Mouse (Mus musculus): Measurements from ENCODE around the gene Akt1s1.

DNA sequence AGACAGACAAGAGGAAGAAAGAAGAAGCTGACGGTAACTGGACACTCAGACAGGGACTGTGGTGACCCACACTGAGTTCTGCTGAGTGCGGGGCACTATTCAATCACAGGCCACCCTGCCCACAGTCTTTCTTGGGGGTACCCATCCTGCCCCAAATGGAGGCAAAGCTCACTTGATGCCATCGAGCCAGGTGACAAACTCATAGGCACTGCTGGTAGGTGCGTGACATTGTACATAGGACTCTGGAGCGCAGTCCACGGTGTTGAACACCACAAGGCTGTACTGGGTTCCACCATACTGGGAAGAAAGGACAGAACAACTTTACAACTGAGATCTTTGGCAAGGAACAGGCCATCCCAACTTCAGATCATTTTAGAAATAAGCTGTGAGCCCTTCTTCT lies 42.8 kb downstream of the Akt1s1 start:
- no peak for TF ChIP-seq CTCF (IDR thresholded peaks at IDR 0.05; ENCODE audit: borderline replicate concordance, insufficient read depth, low read length)
- TF ChIP-seq POLR2A (IDR thresholded peaks at IDR 0.05; ENCODE audit: low read depth, low read length), result no peak

Measured in embryonic fibroblast, embryonic 13.5 days (primary cell).